Mouse (Mus musculus): ENCODE measurements around the gene Ptcd1. TPM values are rescaled to one million over a fixed set of nuclear protein-coding genes. Genes with fewer than 3 reads are reported as not detected.
"Not testable (repeated sequence)": the region's sequence is repeated elsewhere in the genome, so short reads cannot be mapped to it uniquely, and the experiment has no call there.

Gene Ptcd1
- total RNA-seq, 2 experiments from 2014 or later, result 29.2 to 32.0 TPM

- DNase-seq (ENCODE audit: low spot score in 2 of 2), result peak; percentile 30 to 48
Measured at GRCm38 (mm10) chr5:145114606-145115473, 52.1 kb downstream of the Ptcd1 start.

- DNase-seq (ENCODE audit: low spot score in 2 of 2), result peak; percentile 40 to 56
Measured at GRCm38 (mm10) chr5:145114071-145114605, 52.8 kb downstream of the Ptcd1 start, which contains the start of gene Arpc1b. Gene Arpc1b, plus strand, starts transcription at chr5:145114215.

- no peak for DNase-seq (ENCODE audit: low spot score in 2 of 2)
Measured at GRCm38 (mm10) chr5:145113416-145113815, 53.5 kb downstream of the Ptcd1 start.

GRCm38 (mm10) chr5:145112566-145112965 lies 54.3 kb downstream of the Ptcd1 start:
- no peak for DNase-seq (ENCODE audit: low spot score in 2 of 2)

GRCm38 (mm10) chr5:145110401-145110800 lies 56.5 kb downstream of the Ptcd1 start:
- no peak for DNase-seq (ENCODE audit: low spot score in 2 of 2)

- DNase-seq (ENCODE audit: low spot score in 2 of 2), result no peak
Measured at GRCm38 (mm10) chr5:145105694-145106275, 61.1 kb downstream of the Ptcd1 start.

- no peak for DNase-seq (ENCODE audit: low spot score in 2 of 2)
Measured at GRCm38 (mm10) chr5:145104328-145104727, 62.6 kb downstream of the Ptcd1 start.

GRCm38 (mm10) chr5:145102706-145103105 lies 64.2 kb downstream of the Ptcd1 start:
- DNase-seq (ENCODE audit: low spot score in 2 of 2), result no peak

- DNase-seq (ENCODE audit: low spot score in 2 of 2), result not testable (repeated sequence)
Measured at GRCm38 (mm10) chr5:145101451-145101850, 65.5 kb downstream of the Ptcd1 start.

GRCm38 (mm10) chr5:145100960-145101359 lies 65.9 kb downstream of the Ptcd1 start:
- no peak for DNase-seq (ENCODE audit: low spot score in 2 of 2)

- no peak for DNase-seq (ENCODE audit: low spot score in 2 of 2)
Measured at GRCm38 (mm10) chr5:145098340-145098821, 68.5 kb downstream of the Ptcd1 start.

Other genes with a start within 250 kb of the Ptcd1 start
- gene Smurf1, start 201.3 kb downstream of the Ptcd1 start, total RNA-seq (2021), result 10 to 100 TPM; 24.7 to 28.4 TPM
- gene Gm4871, start 134.4 kb downstream of the Ptcd1 start, total RNA-seq (2021), result not detected
- not detected for gene 1700018F24Rik, start 124.1 kb downstream of the Ptcd1 start, total RNA-seq (2021)
- 100 to 1,000 TPM; 114 to 121 TPM for gene Arpc1a, start 83.3 kb downstream of the Ptcd1 start, total RNA-seq (2021)
- gene Kpna7, start 83.1 kb downstream of the Ptcd1 start, total RNA-seq (2021), result not detected
- 100 to 1,000 TPM; 226 to 243 TPM for gene Arpc1b, start 52.9 kb downstream of the Ptcd1 start, total RNA-seq (2021)
- 100 to 1,000 TPM; 106 to 108 TPM for gene Pdap1, start 26.9 kb downstream of the Ptcd1 start, total RNA-seq (2021)
- gene Bud31, start 26.7 kb downstream of the Ptcd1 start, total RNA-seq (2021), result 100 to 1,000 TPM; 106 to 113 TPM
- 10 to 100 TPM; 28.0 to 29.0 TPM for gene Cpsf4, start 105 bp upstream of the Ptcd1 start, total RNA-seq (2021)
- gene Atp5j2, start 25.0 kb upstream of the Ptcd1 start, total RNA-seq (2021), result 100 to 1,000 TPM; 367 to 390 TPM
- gene Zkscan14, start 34.8 kb upstream of the Ptcd1 start, total RNA-seq (2021), result 10 to 100 TPM; 14.0 to 14.7 TPM
- 10 to 100 TPM; 16.2 to 16.8 TPM for gene Zkscan5, start 37.5 kb upstream of the Ptcd1 start, total RNA-seq (2021)
- 10 to 100 TPM; 48.1 to 53.2 TPM for gene Zfp655, start 64.6 kb upstream of the Ptcd1 start, total RNA-seq (2021)
- gene Zscan25, start 113.4 kb upstream of the Ptcd1 start, total RNA-seq (2021), result 10 to 100 TPM; 26.5 to 29.3 TPM
- gene Cyp3a57, start 178.2 kb upstream of the Ptcd1 start, total RNA-seq (2021), result under 1 TPM; 0.25 to 0.40 TPM

All from adrenal gland, postnatal 4 days (tissue).